Mouse (Mus musculus) intestine, postnatal 0 days (tissue): ENCODE measurements around the gene Gm19684. TPM values are rescaled to one million over a fixed set of nuclear protein-coding genes. Genes with fewer than 3 reads are reported as not detected.
"Not testable (repeated sequence)": the region's sequence is repeated elsewhere in the genome, so short reads cannot be mapped to it uniquely, and the experiment has no call there.

ENCODE experiments used
- ATAC-seq: fragments of 200-750 bp; cut with Nextera tagmentation; 2 replicates; pipeline ENCODE4 v1.8.0; 2017; ENCODE audit warnings: mild to moderate bottlenecking, moderate TSS enrichment, moderate library complexity
- H3K27ac ChIP-seq: fragments of 300-500 bp; sonication (generic); 2 replicates; pipeline ENCODE4 v1.5.1; 2014; ENCODE audit warnings: mild to moderate bottlenecking, low read depth, low read length, moderate library complexity
- H3K27me3 ChIP-seq: fragments of 300-500 bp; sonication (generic); replicated peaks from 2 replicates; pipeline ENCODE4 v1.6.1; 2014; ENCODE audit warnings: low read length, mixed read lengths; ENCODE audit not compliant: control insufficient read depth, insufficient read depth
- H3K36me3 ChIP-seq: fragments of 300-500 bp; sonication (generic); 2 replicates; pipeline ENCODE4 v1.6.1; 2014; ENCODE audit warnings: mild to moderate bottlenecking, moderate library complexity; ENCODE audit not compliant: control insufficient read depth, insufficient read depth
- H3K4me1 ChIP-seq: fragments of 300-500 bp; sonication (generic); replicated peaks from 2 replicates; pipeline ENCODE4 v1.6.1; 2014; ENCODE audit warnings: antibody characterized with exemption, low read length, mixed read lengths; ENCODE audit not compliant: control insufficient read depth, insufficient read depth
- H3K4me2 ChIP-seq: fragments of 300-500 bp; sonication (generic); replicated peaks from 2 replicates; pipeline ENCODE4 v1.6.1; 2014; ENCODE audit warnings: low read depth, mild to moderate bottlenecking, moderate library complexity
- H3K4me3 ChIP-seq: fragments of 300-500 bp; sonication (generic); 2 replicates; pipeline ENCODE4 v1.5.1; 2014; ENCODE audit warnings: low read depth, low read length
- H3K9ac ChIP-seq: fragments of 300-500 bp; sonication (generic); 2 replicates; pipeline ENCODE4 v1.6.1; 2014; ENCODE audit warnings: mild to moderate bottlenecking, low read depth, low read length
- H3K9me3 ChIP-seq: fragments of 300-500 bp; sonication (generic); 2 replicates; pipeline ENCODE4 v1.6.1; 2016; ENCODE audit warnings: mixed run types; ENCODE audit not compliant: control insufficient read depth
- CTCF ChIP-seq: sonication (generic); IDR thresholded peaks from 2 replicates; pipeline ENCODE4 v1.5.1; 2016; ENCODE audit warnings: low read depth, mild to moderate bottlenecking, control low read depth, antibody characterized with exemption, moderate library complexity
- WGBS: fragments of 180-500 bp; shearing (Covaris S2); extraction: QIAGEN DNeasy Blood & Tissue Kit; methylation state at CpG from one replicate; pipeline ENCODE4 v1.1.7; 2014; 5-methylcytosine and 5-hydroxymethylcytosine counted together
- polyA plus RNA-seq: library from polyadenylated mRNA; unstranded; fragments of >200 nt; fragmentation: Nextera tagmentation; extraction: Ambion mirVana; gene quantifications from 2 replicates; pipeline ENCODE4 v1.2.1, GENCODE M21; 2015

Gm19684 gene
- polyA plus RNA-seq, 1 experiment from 2014 or later: not detected

GRCm38 (mm10) chr17:36167306-36168038, 46.0 kb downstream of the Gm19684 start:
- Histone ChIP-seq H3K4me1 (no peaks in the 10 kb centered on the region), H3K4me2 (peak overlapping the region; percentile 83), H3K9ac (no peak overlapping the region), H3K27me3 (peaks cover 18% of the 10 kb centered on the region; the same call in 1 of the 2 replicates), H3K27ac (peak overlapping the region; percentile 75; the same call in 1 of the 2 replicates), H3K4me3 (peak overlapping the region; percentile 52), H3K36me3 (no peaks in the 10 kb centered on the region), H3K9me3 (no peaks in the 10 kb centered on the region)
- ATAC-seq: peak; percentile 74
- 1% methylated on average over 48 of the region's 51 CpGs for WGBS
- no peak for TF ChIP-seq CTCF

GRCm38 (mm10) chr17:36168039-36168652, 46.7 kb downstream of the Gm19684 start, which contains the start of gene Gm8909:
Gm8909 (minus strand) TSS chr17:36168537.
- peak within 1 kb of the TSS; percentile 75 for H3K27ac ChIP-seq
- TF ChIP-seq CTCF: no peak
- H3K9me3 ChIP-seq: no peaks in the 10 kb centered on the region
- H3K4me3 ChIP-seq: peak within 1 kb of the TSS; percentile 52
- H3K36me3 ChIP-seq: no peaks in the 10 kb centered on the region
- ATAC-seq: peak; percentile 84
- H3K4me1 ChIP-seq: no peaks in the 10 kb centered on the region
- H3K4me2 ChIP-seq: peak within 1 kb of the TSS; percentile 83
- H3K27me3 ChIP-seq: 0 out of 2 replicates have a peak, but pooled peaks cover 14% of the 10 kb centered on the region
- 1% methylated on average over 59 of the region's 63 CpGs for WGBS
- peak within 1 kb of the TSS; percentile 31; the same call in 1 of the 2 replicates for H3K9ac ChIP-seq

- no CpG with 5 or more reads among the region's 1 CpGs for WGBS
- H3K9ac ChIP-seq, H3K36me3 ChIP-seq, H3K4me3 ChIP-seq, H3K9me3 ChIP-seq, H3K27ac ChIP-seq, ATAC-seq, H3K4me1 ChIP-seq, H3K4me2 ChIP-seq: not testable (repeated sequence)
- H3K27me3 ChIP-seq: 0 out of 2 replicates have a peak, but pooled peaks cover 14% of the 10 kb centered on the region
Measured at GRCm38 (mm10) chr17:36169094-36169493, 47.6 kb downstream of the Gm19684 start.

- no peak for ATAC-seq
- H3K4me3 ChIP-seq: no peak overlapping the region
- no peak overlapping the region for H3K27ac ChIP-seq
- no peak for TF ChIP-seq CTCF
- no peak overlapping the region for H3K4me2 ChIP-seq
- H3K4me1 ChIP-seq: no peaks in the 10 kb centered on the region
- no peak overlapping the region for H3K9ac ChIP-seq
- H3K36me3 ChIP-seq: no peaks in the 10 kb centered on the region
- 0 out of 2 replicates have a peak, but pooled peaks cover 13% of the 10 kb centered on the region for H3K27me3 ChIP-seq
- H3K9me3 ChIP-seq: no peaks in the 10 kb centered on the region
Measured at GRCm38 (mm10) chr17:36169753-36170152, 48.3 kb downstream of the Gm19684 start.

GRCm38 (mm10) chr17:36170287-36170814, 48.9 kb downstream of the Gm19684 start:
- H3K9me3 ChIP-seq: no peaks in the 10 kb centered on the region
- ATAC-seq: no peak
- no peak overlapping the region for H3K9ac ChIP-seq
- no peak overlapping the region for H3K4me3 ChIP-seq
- H3K27ac ChIP-seq: no peak overlapping the region
- TF ChIP-seq CTCF: no peak
- 41% methylated on average over 1 of the region's 1 CpGs for WGBS
- 0 out of 2 replicates have a peak, but pooled peaks cover 9% of the 10 kb centered on the region for H3K27me3 ChIP-seq
- no peak overlapping the region for H3K4me2 ChIP-seq
- no peaks in the 10 kb centered on the region for H3K4me1 ChIP-seq
- H3K36me3 ChIP-seq: no peaks in the 10 kb centered on the region

GRCm38 (mm10) chr17:36176132-36176531, 54.7 kb downstream of the Gm19684 start:
- H3K27ac ChIP-seq, ATAC-seq: not testable (repeated sequence)

More at GRCm38 (mm10) chr17:36176132-36176531, 54.7 kb downstream of the Gm19684 start:
- H3K9me3 ChIP-seq, H3K36me3 ChIP-seq, H3K27me3 ChIP-seq, H3K4me1 ChIP-seq, H3K4me3 ChIP-seq, H3K4me2 ChIP-seq, H3K9ac ChIP-seq: not testable (repeated sequence)
- no CpG with 5 or more reads among the region's 2 CpGs for WGBS
